Mouse (Mus musculus) hindbrain, embryonic 12.5 days (tissue): Measurements from ENCODE around the gene Gm17087. TPM values are rescaled to one million over a fixed set of nuclear protein-coding genes. Genes with fewer than 3 reads are reported as not detected.

Experiments
- ATAC-seq: fragments of 200-750 bp; cut with Nextera tagmentation; 2 replicates; pipeline ENCODE4 v1.8.0; 2017; ENCODE audit warnings: moderate TSS enrichment; ENCODE audit not compliant: low FRiP score
- H3K27ac ChIP-seq: fragments of 300-500 bp; sonication (generic); 2 replicates; pipeline ENCODE4 v1.5.1; 2016; ENCODE audit warnings: mild to moderate bottlenecking
- H3K27me3 ChIP-seq: fragments of 300-500 bp; sonication (generic); 2 replicates; pipeline ENCODE4 v1.6.1; 2016; ENCODE audit warnings: mild to moderate bottlenecking
- H3K36me3 ChIP-seq: fragments of 300-500 bp; sonication (generic); 2 replicates; pipeline ENCODE4 v1.6.1; 2016; ENCODE audit warnings: mild to moderate bottlenecking
- H3K4me1 ChIP-seq: fragments of 300-500 bp; sonication (generic); 2 replicates; pipeline ENCODE4 v1.6.1; 2016
- H3K4me2 ChIP-seq: fragments of 300-500 bp; sonication (generic); replicated peaks from 2 replicates; pipeline ENCODE4 v1.6.1; 2016; ENCODE audit warnings: mild to moderate bottlenecking
- H3K4me3 ChIP-seq: fragments of 300-500 bp; sonication (generic); 2 replicates; pipeline ENCODE4 v1.5.1; 2016; ENCODE audit warnings: mild to moderate bottlenecking
- H3K9ac ChIP-seq: fragments of 300-500 bp; sonication (generic); 2 replicates; pipeline ENCODE4 v1.6.1; 2016; ENCODE audit warnings: mild to moderate bottlenecking, moderate library complexity
- H3K9me3 ChIP-seq: fragments of 300-500 bp; sonication (generic); replicated peaks from 2 replicates; pipeline ENCODE4 v1.6.1; 2016; ENCODE audit warnings: mild to moderate bottlenecking
- WGBS: fragments of 180-500 bp; shearing (Covaris S2); methylation state at CpG from one replicate; pipeline ENCODE4 v1.1.7; 2016; 5-methylcytosine and 5-hydroxymethylcytosine counted together
- polyA plus RNA-seq: library from polyadenylated mRNA; unstranded; fragments of >200 nt; fragmentation: Nextera tagmentation; extraction: Ambion mirVana; gene quantifications from 2 replicates; pipeline ENCODE4 v1.2.1, GENCODE M21; 2016

Gm17087 gene
- polyA plus RNA-seq, 1 experiment from 2014 or later = not detected

- WGBS = 67% methylated on average over 14 of the region's 14 CpGs
- Histone ChIP-seq H3K4me3 (no peak overlapping the region), H3K4me2 (no peak overlapping the region), H3K36me3 (no peaks in the 10 kb centered on the region), H3K9me3 (no peaks in the 10 kb centered on the region), H3K4me1 (no peaks in the 10 kb centered on the region), H3K27ac (no peak overlapping the region), H3K27me3 (no peaks in the 10 kb centered on the region), H3K9ac (no peak overlapping the region)
- ATAC-seq = no peak
Observed at GRCm38 (mm10) chr17:8562101-8562885, 4.5 kb downstream of the Gm17087 start.

DNA sequence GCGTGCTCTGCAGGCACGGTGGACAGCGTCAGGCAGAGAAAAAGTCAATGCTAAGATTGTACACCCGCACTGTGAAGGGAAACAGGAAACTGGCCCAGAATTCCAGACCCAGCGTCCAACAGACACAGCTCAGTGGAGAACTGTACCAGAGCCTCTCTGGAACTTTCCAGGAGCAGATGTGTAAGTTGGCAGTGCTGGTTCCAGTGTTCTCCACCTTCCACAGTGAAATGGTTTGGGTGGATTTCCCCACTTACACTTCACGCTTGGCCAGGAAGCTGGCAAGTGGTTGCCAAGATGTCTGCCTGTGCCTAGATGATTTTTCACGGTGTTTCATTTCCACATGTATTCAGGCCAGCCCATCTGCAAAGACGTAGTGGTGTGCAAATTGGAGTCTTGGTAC, 8.8 kb downstream of the Gm17087 start:
- H3K9me3 ChIP-seq = no peaks in the 10 kb centered on the region
- H3K4me3 ChIP-seq = no peak overlapping the region
- no peak overlapping the region for H3K9ac ChIP-seq
- H3K4me1 ChIP-seq = no peaks in the 10 kb centered on the region
- no peaks in the 10 kb centered on the region for H3K36me3 ChIP-seq
- no peak overlapping the region for H3K4me2 ChIP-seq
- 87% methylated on average over 8 of the region's 8 CpGs for WGBS
- 0 out of 2 replicates have a peak, but pooled peaks cover 3% of the 10 kb centered on the region for H3K27me3 ChIP-seq
- no peak overlapping the region for H3K27ac ChIP-seq
- ATAC-seq = no peak

- Histone ChIP-seq H3K36me3 (no peaks in the 10 kb centered on the region), H3K4me3 (no peak overlapping the region), H3K27ac (no peak overlapping the region), H3K27me3 (0 out of 2 replicates have a peak, but pooled peaks cover 3% of the 10 kb centered on the region), H3K4me1 (no peaks in the 10 kb centered on the region), H3K9me3 (no peaks in the 10 kb centered on the region), H3K9ac (no peak overlapping the region), H3K4me2 (no peak overlapping the region)
- no peak for ATAC-seq
- WGBS = 84% methylated on average over 6 of the region's 6 CpGs
Observed at GRCm38 (mm10) chr17:8556223-8556622, 10.5 kb downstream of the Gm17087 start.

GRCm38 (mm10) chr17:8555785-8556184, 11.0 kb downstream of the Gm17087 start:
- Histone ChIP-seq H3K27me3 (0 out of 2 replicates have a peak, but pooled peaks cover 3% of the 10 kb centered on the region), H3K4me2 (no peak overlapping the region), H3K27ac (no peak overlapping the region), H3K9ac (no peak overlapping the region), H3K4me3 (no peak overlapping the region), H3K4me1 (no peaks in the 10 kb centered on the region), H3K9me3 (no peaks in the 10 kb centered on the region), H3K36me3 (no peaks in the 10 kb centered on the region)
- ATAC-seq = no peak
- 88% methylated on average over 9 of the region's 9 CpGs for WGBS

DNA sequence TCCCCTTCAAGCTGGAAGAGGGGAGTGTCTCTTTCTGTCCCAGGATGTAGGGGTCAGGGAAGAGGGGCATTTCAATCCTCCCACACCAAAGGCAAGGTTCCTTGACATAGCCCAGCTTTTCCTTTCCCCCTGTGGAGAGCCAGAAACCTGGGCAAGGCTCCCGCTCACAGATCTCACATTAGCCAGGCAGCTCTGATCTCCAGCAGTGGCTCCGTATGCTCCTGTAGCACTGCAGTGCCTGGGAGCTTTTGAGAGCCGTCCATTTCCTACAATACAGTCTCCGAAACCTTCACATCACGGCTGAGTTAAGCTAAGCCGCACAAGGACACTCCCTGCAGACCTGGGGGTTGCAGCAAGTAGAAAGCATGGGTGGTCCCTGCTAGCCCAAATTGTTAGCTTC, 12.5 kb downstream of the Gm17087 start:
- no peak overlapping the region for H3K4me3 ChIP-seq
- no peaks in the 10 kb centered on the region for H3K36me3 ChIP-seq
- H3K9me3 ChIP-seq = no peaks in the 10 kb centered on the region
- no peaks in the 10 kb centered on the region for H3K4me1 ChIP-seq
- no peak overlapping the region for H3K9ac ChIP-seq
- 0 out of 2 replicates have a peak, but pooled peaks cover 3% of the 10 kb centered on the region for H3K27me3 ChIP-seq
- no peak overlapping the region for H3K27ac ChIP-seq
- no peak overlapping the region for H3K4me2 ChIP-seq
- 90% methylated on average over 6 of the region's 6 CpGs for WGBS
- no peak for ATAC-seq

DNA sequence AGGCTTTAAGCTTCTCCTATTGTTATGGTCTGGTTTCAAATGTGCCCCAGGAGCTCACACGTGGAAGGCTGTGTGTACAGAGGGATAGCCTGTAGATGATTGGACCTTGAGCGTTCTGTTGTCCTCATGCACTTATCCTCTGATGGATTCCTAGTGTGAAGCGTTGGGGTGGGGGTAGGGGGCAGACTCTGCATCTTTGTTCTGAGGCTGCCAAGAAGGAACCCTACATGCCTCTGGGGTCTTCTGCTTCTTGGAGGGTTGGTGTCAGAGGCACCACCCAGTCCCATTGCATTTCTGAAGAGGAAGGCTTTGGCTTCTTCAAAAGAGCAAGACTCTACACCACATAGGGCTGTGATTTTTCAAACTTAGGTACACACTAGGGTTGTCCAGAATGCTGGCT, 13.1 kb downstream of the Gm17087 start:
- Histone ChIP-seq H3K36me3 (no peaks in the 10 kb centered on the region), H3K9ac (no peak overlapping the region), H3K27ac (no peak overlapping the region), H3K27me3 (0 out of 2 replicates have a peak, but pooled peaks cover 3% of the 10 kb centered on the region), H3K9me3 (no peaks in the 10 kb centered on the region), H3K4me1 (no peaks in the 10 kb centered on the region), H3K4me2 (no peak overlapping the region), H3K4me3 (no peak overlapping the region)
- ATAC-seq = no peak
- 79% methylated on average over 3 of the region's 3 CpGs for WGBS

DNA sequence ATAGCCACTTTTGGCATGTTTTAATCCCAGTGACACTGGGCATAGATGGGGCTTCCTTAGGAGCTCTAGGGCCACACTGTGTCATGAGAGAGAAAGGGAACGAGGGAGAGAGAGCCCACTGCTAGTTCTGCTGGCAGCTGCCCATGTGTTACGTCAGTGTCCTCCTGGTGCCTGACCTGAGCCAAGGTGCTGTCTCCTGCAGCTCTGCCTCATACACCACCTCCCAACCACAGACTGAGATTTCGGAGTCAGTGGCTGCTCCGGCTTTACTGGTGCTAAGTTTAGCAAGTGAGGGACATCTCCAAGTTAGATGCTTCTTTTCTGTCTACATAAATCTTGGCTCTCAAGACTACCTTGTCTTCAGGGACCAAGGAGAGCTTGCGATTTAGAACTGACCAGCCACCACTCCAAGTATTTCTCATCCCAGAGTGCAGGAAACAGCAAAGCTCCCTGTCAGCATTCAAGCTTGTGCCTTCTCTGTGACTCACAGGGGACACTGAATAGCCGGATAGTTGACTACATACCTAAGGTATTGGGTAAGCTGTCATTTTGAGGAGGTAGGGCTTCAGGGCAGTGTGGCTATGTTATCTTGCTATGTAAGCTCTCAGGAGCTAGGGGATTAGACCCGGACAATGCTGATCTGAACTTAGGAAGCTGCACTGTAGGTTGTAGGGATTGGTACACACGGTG, 14.3 kb downstream of the Gm17087 start:
- ATAC-seq = no peak
- Histone ChIP-seq H3K9me3 (no peaks in the 10 kb centered on the region), H3K27me3 (0 out of 2 replicates have a peak, but pooled peaks cover 3% of the 10 kb centered on the region), H3K27ac (no peak overlapping the region), H3K9ac (no peak overlapping the region), H3K36me3 (no peaks in the 10 kb centered on the region), H3K4me3 (no peak overlapping the region), H3K4me1 (no peaks in the 10 kb centered on the region), H3K4me2 (no peak overlapping the region)
- 86% methylated on average over 8 of the region's 8 CpGs for WGBS

GRCm38 (mm10) chr17:8551641-8552040, 15.1 kb downstream of the Gm17087 start:
- no peak overlapping the region for H3K4me2 ChIP-seq
- no peaks in the 10 kb centered on the region for H3K4me1 ChIP-seq
- H3K27me3 ChIP-seq = no peaks in the 10 kb centered on the region
- 73% methylated on average over 3 of the region's 3 CpGs for WGBS
- H3K36me3 ChIP-seq = no peaks in the 10 kb centered on the region
- no peak for ATAC-seq
- H3K9ac ChIP-seq = no peak overlapping the region
- no peak overlapping the region for H3K4me3 ChIP-seq
- no peak overlapping the region for H3K27ac ChIP-seq
- H3K9me3 ChIP-seq = no peaks in the 10 kb centered on the region

- Histone ChIP-seq H3K27ac (no peak overlapping the region), H3K4me3 (no peak overlapping the region), H3K9me3 (no peaks in the 10 kb centered on the region), H3K9ac (no peak overlapping the region), H3K4me1 (no peaks in the 10 kb centered on the region), H3K4me2 (no peak overlapping the region), H3K27me3 (no peaks in the 10 kb centered on the region), H3K36me3 (no peaks in the 10 kb centered on the region)
- 88% methylated on average over 4 of the region's 4 CpGs for WGBS
- no peak for ATAC-seq
Observed at GRCm38 (mm10) chr17:8548733-8549132, 18.0 kb downstream of the Gm17087 start.

DNA sequence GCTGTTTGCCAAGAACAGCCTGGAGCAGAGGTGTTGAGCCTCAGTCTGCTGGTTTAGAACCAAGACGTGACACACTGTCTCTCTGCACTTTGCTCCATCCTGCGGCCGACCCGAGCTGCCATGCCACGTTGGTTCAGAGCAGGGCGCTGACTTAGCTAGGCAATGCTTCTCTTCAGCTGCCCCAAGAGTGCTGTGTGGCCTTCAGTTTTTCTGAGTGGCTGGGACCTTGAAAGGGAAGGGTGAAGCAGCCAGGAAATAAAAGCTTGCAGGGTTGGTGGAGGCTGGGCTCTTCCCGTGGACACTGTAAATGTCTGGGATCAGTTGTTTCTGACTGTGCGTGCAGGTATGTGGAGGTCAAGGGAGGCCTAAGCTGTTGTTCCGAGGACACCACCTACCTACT, 20.4 kb downstream of the Gm17087 start:
- no peak overlapping the region for H3K4me2 ChIP-seq
- no peak overlapping the region for H3K4me3 ChIP-seq
- no peaks in the 10 kb centered on the region for H3K36me3 ChIP-seq
- no peaks in the 10 kb centered on the region for H3K27me3 ChIP-seq
- no peak overlapping the region for H3K27ac ChIP-seq
- ATAC-seq = no peak
- 91% methylated on average over 9 of the region's 9 CpGs for WGBS
- no peaks in the 10 kb centered on the region for H3K9me3 ChIP-seq
- H3K4me1 ChIP-seq = no peaks in the 10 kb centered on the region
- H3K9ac ChIP-seq = no peak overlapping the region

DNA sequence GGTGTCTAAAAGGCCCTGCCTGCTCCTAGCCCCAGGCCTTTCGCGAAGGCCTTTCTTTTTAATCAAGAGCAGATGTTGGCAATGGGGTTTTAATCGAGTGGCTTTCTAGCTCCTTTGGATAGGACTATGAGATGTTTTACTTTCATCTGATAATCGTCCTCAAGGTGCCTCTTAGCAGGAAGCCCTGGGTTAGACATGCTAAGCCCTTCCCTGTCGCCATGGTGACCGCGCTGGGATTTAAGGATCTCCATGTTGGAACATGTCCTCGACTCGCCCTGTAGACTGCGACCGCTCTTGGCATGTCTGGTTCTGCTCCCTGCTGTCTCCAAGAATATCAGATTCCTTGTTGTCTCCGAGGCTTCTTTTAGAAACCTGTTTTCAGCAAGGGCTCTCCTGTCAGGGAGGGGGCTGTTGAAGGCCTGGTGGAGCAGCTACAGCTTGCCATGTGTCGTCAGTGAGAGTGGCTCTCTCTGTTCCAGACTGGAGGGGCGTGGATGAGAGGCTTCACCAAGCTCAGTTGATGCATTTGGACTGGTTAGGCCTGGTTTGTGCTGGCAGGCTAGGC, 24.7 kb downstream of the Gm17087 start:
- Histone ChIP-seq H3K4me2 (no peak overlapping the region), H3K4me1 (no peaks in the 10 kb centered on the region), H3K9me3 (no peaks in the 10 kb centered on the region), H3K4me3 (no peak overlapping the region), H3K27ac (0 out of 2 replicates have a peak overlapping the region, but pooled peaks have one; percentile 17), H3K27me3 (no peaks in the 10 kb centered on the region), H3K36me3 (no peaks in the 10 kb centered on the region), H3K9ac (no peak overlapping the region)
- WGBS = 64% methylated on average over 14 of the region's 14 CpGs
- ATAC-seq = no peak

DNA sequence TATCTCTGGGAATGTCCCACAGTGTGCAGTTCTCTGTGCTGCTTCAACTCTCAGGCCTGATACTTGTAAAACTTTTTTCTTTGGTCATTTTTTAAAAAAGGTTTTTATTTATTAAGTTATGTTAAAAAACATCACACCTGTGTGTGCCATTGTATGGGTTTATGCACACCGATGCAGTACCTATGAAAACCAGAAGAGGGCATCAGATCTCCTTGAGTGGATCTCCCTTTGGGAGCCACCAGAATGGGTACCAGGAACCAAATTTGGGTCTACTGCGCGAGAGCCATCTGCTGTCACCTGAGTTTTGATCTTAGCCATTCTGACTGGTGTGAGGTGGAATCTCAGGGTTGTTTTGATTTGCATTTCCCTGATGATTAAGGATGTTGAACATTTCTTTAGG, 28.6 kb downstream of the Gm17087 start:
- Histone ChIP-seq H3K4me3 (no peak overlapping the region), H3K9me3 (no peaks in the 10 kb centered on the region), H3K4me1 (no peaks in the 10 kb centered on the region), H3K4me2 (no peak overlapping the region), H3K36me3 (no peaks in the 10 kb centered on the region), H3K27me3 (no peaks in the 10 kb centered on the region), H3K9ac (no peak overlapping the region), H3K27ac (no peak overlapping the region)
- WGBS = 63% methylated on average over 3 of the region's 3 CpGs
- ATAC-seq = no peak
